Mouse (Mus musculus) liver, adult (tissue): ENCODE results near the gene Thbs3.

Experiments
- GATA4 ChIP-seq: IDR thresholded peaks from 2 replicates; pipeline ENCODE4 v1.6.1; 2014; ENCODE audit warnings: mild to moderate bottlenecking, low read length; ENCODE audit not compliant: insufficient replicate concordance

Gene Thbs3

DNA sequence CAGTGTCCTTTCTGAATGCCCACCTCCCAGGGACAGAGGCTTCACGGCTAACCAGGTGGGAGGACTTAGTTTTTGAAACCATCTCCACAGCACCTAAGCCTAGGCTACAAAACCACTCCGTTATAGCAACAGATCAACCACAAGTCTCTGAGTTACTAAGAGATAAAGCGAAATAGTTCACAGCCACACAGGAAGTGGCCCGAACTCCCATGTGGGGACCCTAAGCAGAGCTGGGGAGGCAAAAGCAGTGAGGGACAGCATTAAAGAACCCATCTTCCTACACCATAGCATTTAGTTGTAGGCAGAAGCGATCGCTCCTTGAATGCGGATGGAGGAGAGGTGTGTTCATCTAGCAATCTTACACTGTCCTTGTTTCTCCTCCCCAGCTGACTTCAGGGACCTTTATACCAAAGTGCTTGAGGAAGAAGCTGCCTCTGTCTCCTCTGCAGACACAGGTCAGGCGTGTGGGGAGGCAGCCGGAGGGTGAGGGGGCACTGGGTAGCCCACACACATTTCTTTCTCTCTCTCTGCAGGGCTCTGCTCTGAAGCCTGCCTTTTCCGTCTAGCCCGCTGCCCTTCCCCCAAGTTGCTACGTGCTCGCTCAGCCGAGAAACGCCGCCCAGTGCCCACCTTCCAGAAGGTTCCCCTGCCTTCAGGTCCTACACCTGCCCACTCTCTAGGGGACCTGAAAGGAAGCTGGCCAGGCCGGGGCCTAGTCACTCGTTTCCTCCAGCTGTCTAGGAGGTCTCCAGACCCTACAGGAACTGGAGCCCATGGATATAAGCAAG is 27.1 kb upstream of the Thbs3 start:
- TF ChIP-seq GATA4 = no peak

- no peak for TF ChIP-seq GATA4
Observed at GRCm38 (mm10) chr3:89188478-89188875, 26.5 kb upstream of the Thbs3 start.

GRCm38 (mm10) chr3:89190436-89190835 is 24.5 kb upstream of the Thbs3 start:
- no peak for TF ChIP-seq GATA4

DNA sequence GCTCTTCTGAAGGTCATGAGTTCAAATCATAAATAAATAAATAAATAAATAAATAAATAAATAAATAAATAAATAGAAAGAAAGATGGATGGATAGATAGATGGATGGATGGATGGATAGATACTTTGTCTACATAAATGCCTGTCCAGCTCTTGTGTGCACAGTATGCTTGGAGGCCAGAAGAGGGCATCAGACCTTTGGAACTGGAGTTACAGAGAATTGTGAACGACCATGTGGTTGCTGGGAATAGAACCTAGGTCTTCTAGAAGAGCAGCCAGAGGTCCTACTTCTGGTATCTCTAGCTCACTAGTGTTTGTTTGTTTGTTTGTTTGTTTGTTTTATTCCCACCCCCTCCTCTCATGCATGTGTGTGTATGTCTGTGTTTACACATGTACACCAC is 21.6 kb upstream of the Thbs3 start:
- no peak for TF ChIP-seq GATA4

- no peak for TF ChIP-seq GATA4
Observed at GRCm38 (mm10) chr3:89193853-89194252, 21.1 kb upstream of the Thbs3 start.

DNA sequence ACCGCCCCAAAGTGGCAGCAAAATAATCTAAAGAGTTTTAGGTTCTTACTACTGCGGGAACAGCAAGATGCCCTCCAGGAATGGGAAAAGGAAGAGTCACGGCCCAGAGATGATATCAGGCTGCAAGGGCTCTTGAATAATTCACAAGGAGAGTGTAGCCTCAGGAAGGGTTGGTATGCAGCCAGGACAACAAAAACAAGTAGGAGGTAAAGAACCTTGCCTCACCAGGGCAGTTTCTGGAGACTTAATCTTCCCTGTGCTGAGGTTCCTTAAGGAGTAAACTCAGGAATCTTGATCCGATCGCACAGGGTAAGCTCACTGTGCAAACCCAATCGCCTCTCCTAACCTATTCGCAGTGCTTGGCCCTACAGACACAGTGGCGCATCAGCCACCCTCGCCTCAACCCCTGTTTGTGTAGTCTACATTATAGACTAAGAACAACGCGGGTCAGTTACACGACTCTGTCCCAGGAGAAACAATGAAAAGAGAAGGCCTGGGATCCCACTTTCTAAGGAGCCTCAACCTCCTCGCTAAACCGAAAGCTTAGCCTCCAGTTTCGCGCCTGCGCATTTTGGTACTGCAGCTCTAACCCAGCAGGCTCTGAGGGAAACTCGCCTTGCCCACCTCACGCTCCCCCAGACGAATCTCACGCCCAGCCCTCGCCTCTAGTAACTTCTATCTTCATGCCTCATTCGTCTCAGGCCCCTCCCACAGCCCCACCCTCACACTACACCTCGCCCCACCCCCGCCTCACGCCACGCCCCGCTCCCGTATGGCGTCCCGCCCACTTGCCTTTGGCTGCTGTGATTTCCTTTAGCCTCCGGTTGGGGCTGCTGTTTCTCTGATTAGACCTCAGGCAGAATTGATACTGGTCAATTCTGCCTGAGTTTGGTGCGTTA is 18.8 kb upstream of the Thbs3 start:
- TF ChIP-seq GATA4 = no peak; the same call in 1 of the 2 replicates

- TF ChIP-seq GATA4 = no peak
Observed at GRCm38 (mm10) chr3:89199839-89200238, 15.1 kb upstream of the Thbs3 start.

GRCm38 (mm10) chr3:89202253-89203141 is 12.5 kb upstream of the Thbs3 start, which contains the start of gene Gba:
TSS of gene Gba (plus strand) at chr3:89202928.
- no peak for TF ChIP-seq GATA4

DNA sequence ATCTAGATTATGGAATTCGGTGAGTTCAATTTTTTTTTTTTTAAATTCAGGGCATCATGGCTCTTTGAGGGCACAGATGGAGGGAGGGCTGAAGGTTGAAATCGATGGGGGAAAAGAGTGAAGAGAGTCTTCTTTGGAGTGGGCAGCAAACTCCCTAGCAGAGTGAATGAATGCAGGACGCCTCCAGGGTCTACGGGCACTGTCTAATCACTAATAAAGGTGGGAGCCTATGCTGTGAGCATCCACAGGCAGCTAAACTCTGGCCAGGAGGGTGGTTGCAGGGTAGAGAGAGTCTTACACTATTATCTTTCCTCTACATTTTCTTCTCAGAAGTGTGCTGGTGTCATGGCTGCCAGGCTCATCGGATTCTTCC is 11.9 kb upstream of the Thbs3 start:
- no peak for TF ChIP-seq GATA4

DNA sequence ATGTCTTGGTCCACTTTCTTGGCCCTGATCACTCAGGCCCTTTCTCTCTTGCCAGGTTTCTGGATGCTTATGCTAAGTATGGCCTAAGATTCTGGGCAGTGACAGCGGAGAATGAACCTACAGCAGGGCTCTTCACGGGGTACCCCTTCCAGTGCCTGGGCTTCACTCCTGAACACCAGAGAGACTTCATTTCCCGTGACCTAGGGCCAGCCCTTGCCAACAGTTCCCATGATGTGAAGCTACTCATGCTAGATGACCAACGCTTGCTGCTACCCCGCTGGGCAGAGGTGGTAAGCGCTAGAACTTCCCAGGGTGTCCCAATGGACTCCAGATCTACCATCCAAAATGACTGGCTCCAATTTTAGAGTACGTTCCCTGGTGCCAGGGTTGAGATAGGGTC is 8.9 kb upstream of the Thbs3 start:
- no peak for TF ChIP-seq GATA4

- no peak for TF ChIP-seq GATA4
Observed at GRCm38 (mm10) chr3:89206695-89207094, 8.3 kb upstream of the Thbs3 start.

GRCm38 (mm10) chr3:89208075-89208657 is 6.8 kb upstream of the Thbs3 start:
- no peak for TF ChIP-seq GATA4

- no peak for TF ChIP-seq GATA4
Observed at GRCm38 (mm10) chr3:89208736-89209135, 6.2 kb upstream of the Thbs3 start.

- no peak for TF ChIP-seq GATA4
Observed at GRCm38 (mm10) chr3:89209731-89210130, 5.2 kb upstream of the Thbs3 start.

- no peak for TF ChIP-seq GATA4
Observed at GRCm38 (mm10) chr3:89210162-89210561, 4.8 kb upstream of the Thbs3 start.

DNA sequence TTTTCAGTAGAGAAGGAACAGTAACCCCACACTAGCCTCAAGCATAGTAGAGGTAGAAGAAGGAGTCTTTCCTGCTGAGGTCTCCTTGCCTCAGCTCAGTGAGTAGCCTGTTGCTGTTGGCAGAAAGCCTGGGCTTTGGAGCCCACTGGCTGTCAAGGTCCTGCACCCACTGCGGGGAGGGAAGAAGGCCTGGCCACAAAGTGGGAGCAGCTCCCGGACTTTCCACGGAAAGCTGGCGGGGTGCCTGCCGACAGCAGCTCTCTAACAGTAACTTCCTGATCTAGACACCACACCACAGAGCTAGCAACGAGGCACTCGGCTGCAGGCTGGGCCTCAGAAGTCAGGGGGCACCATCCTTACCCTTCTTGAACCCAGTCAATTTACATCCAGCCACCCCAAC is 4.2 kb upstream of the Thbs3 start:
- no peak for TF ChIP-seq GATA4
